Mouse (Mus musculus) forebrain, embryonic 11.5 days (tissue): Measurements from ENCODE around the gene Klhl8. TPM values are rescaled to one million over a fixed set of nuclear protein-coding genes. Genes with fewer than 3 reads are reported as not detected.

Experiments used
- ATAC-seq: fragments of 200-750 bp; cut with Nextera tagmentation; replicated peaks from 2 replicates; pipeline ENCODE4 v1.8.0; 2017; ENCODE audit warnings: moderate TSS enrichment; ENCODE audit not compliant: low FRiP score
- DNase-seq: peaks from one replicate; pipeline ENCODE4 v3.0.0-alpha.2; 2017; ENCODE audit warnings: low spot score
- H3K27ac ChIP-seq: fragments of 300-500 bp; sonication (generic); 2 replicates; pipeline ENCODE4 v1.5.1; 2014; ENCODE audit warnings: low read depth, low read length
- H3K27me3 ChIP-seq: fragments of 300-500 bp; sonication (generic); 2 replicates; pipeline ENCODE4 v1.6.1; 2014; ENCODE audit warnings: mild to moderate bottlenecking, low read length, mixed read lengths; ENCODE audit not compliant: control insufficient read depth, insufficient read depth
- H3K36me3 ChIP-seq: fragments of 300-500 bp; sonication (generic); 2 replicates; pipeline ENCODE4 v1.6.1; 2014; ENCODE audit warnings: mild to moderate bottlenecking, low read length, moderate library complexity, mixed read lengths; ENCODE audit not compliant: control insufficient read depth, insufficient read depth
- H3K4me1 ChIP-seq: fragments of 300-500 bp; sonication (generic); replicated peaks from 2 replicates; pipeline ENCODE4 v1.6.1; 2014; ENCODE audit warnings: low read length, mixed read lengths; ENCODE audit not compliant: control insufficient read depth, insufficient read depth
- H3K4me2 ChIP-seq: fragments of 300-500 bp; sonication (generic); 2 replicates; pipeline ENCODE4 v1.6.1; 2014; ENCODE audit warnings: low read depth, mild to moderate bottlenecking, low read length, moderate library complexity, mixed read lengths; ENCODE audit not compliant: severe bottlenecking
- H3K4me3 ChIP-seq: fragments of 300-500 bp; sonication (generic); 2 replicates; pipeline ENCODE4 v1.5.1; 2014; ENCODE audit warnings: low read depth, low read length
- H3K9ac ChIP-seq: fragments of 300-500 bp; sonication (generic); 2 replicates; pipeline ENCODE4 v1.6.1; 2014; ENCODE audit warnings: low read length
- H3K9me3 ChIP-seq: fragments of 300-500 bp; sonication (generic); 2 replicates; pipeline ENCODE4 v1.6.1; 2016; ENCODE audit warnings: low read length, mixed read lengths; ENCODE audit not compliant: control insufficient read depth
- WGBS: fragments of 180-500 bp; shearing (Covaris S2); extraction: QIAGEN DNeasy Blood & Tissue Kit; methylation state at CpG from one replicate; pipeline ENCODE4 v1.1.7; 2014; 5-methylcytosine and 5-hydroxymethylcytosine counted together
- polyA plus RNA-seq: library from polyadenylated mRNA; unstranded; fragments of >200 nt; fragmentation: Nextera tagmentation; extraction: Ambion mirVana; gene quantifications from 2 replicates; pipeline ENCODE4 v1.2.1, GENCODE M21; 2014

The Klhl8 gene
- polyA plus RNA-seq, 1 experiment from 2014 or later: 12.3 TPM

GRCm38 (mm10) chr5:103857151-103857550 lies 53.9 kb downstream of the Klhl8 start:
- Histone ChIP-seq H3K4me1 (no peaks in the 10 kb centered on the region), H3K9ac (no peak overlapping the region), H3K27me3 (no peaks in the 10 kb centered on the region), H3K36me3 (no peaks in the 10 kb centered on the region), H3K4me3 (no peak overlapping the region), H3K27ac (no peak overlapping the region), H3K4me2 (no peak overlapping the region), H3K9me3 (no peaks in the 10 kb centered on the region)
- ATAC-seq (no peak), DNase-seq (no peak)
- WGBS: 95% methylated on average over 2 of the region's 2 CpGs

- Histone ChIP-seq H3K4me1 (no peaks in the 10 kb centered on the region), H3K36me3 (no peaks in the 10 kb centered on the region), H3K27ac (no peak overlapping the region), H3K9ac (no peak overlapping the region), H3K4me3 (no peak overlapping the region), H3K4me2 (no peak overlapping the region), H3K9me3 (no peaks in the 10 kb centered on the region), H3K27me3 (no peaks in the 10 kb centered on the region)
- ATAC-seq (peak; percentile 61; the same call in 1 of the 2 replicates), DNase-seq (no peak)
- WGBS: 57% methylated on average over 5 of the region's 5 CpGs
Measured at GRCm38 (mm10) chr5:103856286-103857009, 54.6 kb downstream of the Klhl8 start.

- Histone ChIP-seq H3K9me3 (no peaks in the 10 kb centered on the region), H3K4me3 (no peak overlapping the region), H3K9ac (no peak overlapping the region), H3K27ac (no peak overlapping the region), H3K4me2 (no peak overlapping the region), H3K27me3 (no peaks in the 10 kb centered on the region), H3K4me1 (no peaks in the 10 kb centered on the region), H3K36me3 (no peaks in the 10 kb centered on the region)
- DNase-seq (no peak), ATAC-seq (peak; percentile 15)
- 85% methylated on average over 14 of the region's 14 CpGs for WGBS
Measured at GRCm38 (mm10) chr5:103855483-103856211, 55.4 kb downstream of the Klhl8 start.

- H3K4me3 ChIP-seq: no peak overlapping the region
- no peak overlapping the region for H3K4me2 ChIP-seq
- ATAC-seq: no peak
- no peaks in the 10 kb centered on the region for H3K36me3 ChIP-seq
- H3K27me3 ChIP-seq: no peaks in the 10 kb centered on the region
- H3K9ac ChIP-seq: no peak overlapping the region
- 80% methylated on average over 5 of the region's 5 CpGs for WGBS
- no peaks in the 10 kb centered on the region for H3K4me1 ChIP-seq
- no peak overlapping the region for H3K27ac ChIP-seq
- no peaks in the 10 kb centered on the region for H3K9me3 ChIP-seq
- no peak for DNase-seq
Measured at GRCm38 (mm10) chr5:103854807-103855194, 56.3 kb downstream of the Klhl8 start.

GRCm38 (mm10) chr5:103854041-103854806 lies 56.8 kb downstream of the Klhl8 start:
- Histone ChIP-seq H3K9ac (no peak overlapping the region), H3K4me3 (no peak overlapping the region), H3K27ac (no peak overlapping the region), H3K27me3 (no peaks in the 10 kb centered on the region), H3K36me3 (no peaks in the 10 kb centered on the region), H3K4me2 (no peak overlapping the region), H3K9me3 (no peaks in the 10 kb centered on the region), H3K4me1 (no peaks in the 10 kb centered on the region)
- ATAC-seq: no peak
- WGBS: 87% methylated on average over 17 of the region's 17 CpGs
- DNase-seq: no peak

- no peak overlapping the region for H3K9ac ChIP-seq
- H3K27ac ChIP-seq: no peak overlapping the region
- ATAC-seq (no peak), DNase-seq (no peak)
- no peaks in the 10 kb centered on the region for H3K4me1 ChIP-seq
- H3K9me3 ChIP-seq: no peaks in the 10 kb centered on the region
- no peaks in the 10 kb centered on the region for H3K27me3 ChIP-seq
- no peak overlapping the region for H3K4me3 ChIP-seq
- no peaks in the 10 kb centered on the region for H3K36me3 ChIP-seq
- no peak overlapping the region for H3K4me2 ChIP-seq
- WGBS: 88% methylated on average over 4 of the region's 4 CpGs
Measured at GRCm38 (mm10) chr5:103852756-103853549, 58.1 kb downstream of the Klhl8 start.

GRCm38 (mm10) chr5:103848546-103848945 lies 62.5 kb downstream of the Klhl8 start:
- Histone ChIP-seq H3K36me3 (no peaks in the 10 kb centered on the region), H3K27ac (no peak overlapping the region), H3K27me3 (no peaks in the 10 kb centered on the region), H3K4me2 (no peak overlapping the region), H3K4me1 (peaks cover 2% of the 10 kb centered on the region; the same call in 1 of the 2 replicates), H3K9ac (no peak overlapping the region), H3K9me3 (no peaks in the 10 kb centered on the region), H3K4me3 (no peak overlapping the region)
- WGBS: 96% methylated on average over 8 of the region's 8 CpGs
- ATAC-seq (no peak), DNase-seq (no peak)

- Histone ChIP-seq H3K4me3 (no peak overlapping the region), H3K9me3 (no peaks in the 10 kb centered on the region), H3K36me3 (no peaks in the 10 kb centered on the region), H3K4me1 (peaks cover 2% of the 10 kb centered on the region; the same call in 1 of the 2 replicates), H3K27ac (no peak overlapping the region), H3K27me3 (no peaks in the 10 kb centered on the region), H3K9ac (no peak overlapping the region), H3K4me2 (no peak overlapping the region)
- WGBS: 48% methylated on average over 5 of the region's 5 CpGs
- no peak for DNase-seq
- ATAC-seq: no peak
Measured at GRCm38 (mm10) chr5:103846609-103847008, 64.5 kb downstream of the Klhl8 start.
